Mouse (Mus musculus) liver, embryonic 14.5 days (tissue): ENCODE results near the gene Vti1b. TPM values are rescaled to one million over a fixed set of nuclear protein-coding genes. Genes with fewer than 3 reads are reported as not detected.
A peak's percentile ranks its signal among the peaks of the same experiment; 100 is the strongest.

Experiments
- ATAC-seq: fragments of 200-750 bp; cut with Nextera tagmentation; 2 replicates; pipeline ENCODE4 v1.8.0; 2017; ENCODE audit warnings: moderate number of reproducible peaks, mild to moderate bottlenecking, moderate library complexity; ENCODE audit not compliant: insufficient read depth
- DNase-seq, 3 experiments: peaks; one replicate each; pipeline ENCODE4 v3.0.0-alpha.2; 2012 to 2013; ENCODE audit warnings: low read depth in 3 of 3, low spot score in 3 of 3
- H3K27ac ChIP-seq: fragments of 300-500 bp; sonication (generic); 2 replicates; pipeline ENCODE4 v1.5.1; 2014; ENCODE audit warnings: moderate library complexity, mild to moderate bottlenecking, control low read depth, inconsistent platforms
- H3K27me3 ChIP-seq: fragments of 300-500 bp; sonication (generic); 2 replicates; pipeline ENCODE4 v1.6.1; 2014; ENCODE audit warnings: mild to moderate bottlenecking, low read length, moderate library complexity; ENCODE audit not compliant: control insufficient read depth, insufficient read depth
- H3K36me3 ChIP-seq: fragments of 300-500 bp; sonication (generic); replicated peaks from 2 replicates; pipeline ENCODE4 v1.6.1; 2014; ENCODE audit warnings: low read depth; ENCODE audit not compliant: control insufficient read depth, insufficient read depth
- H3K4me1 ChIP-seq, 2 experiments: fragments of 200-500 bp in 1 of 2; fragments of 300-500 bp in 1 of 2; sonication (generic) in 1 of 2; replicated peaks; 2 replicates each; pipeline ENCODE4 v1.6.1; 2012 to 2014; ENCODE audit warnings: antibody characterized with exemption in 1 of 2, inconsistent platforms in 1 of 2, low read length in 1 of 2; ENCODE audit not compliant: control insufficient read depth in 2 of 2, insufficient read depth in 2 of 2
- H3K4me2 ChIP-seq: fragments of 300-500 bp; sonication (generic); 2 replicates; pipeline ENCODE4 v1.6.1; 2014; ENCODE audit warnings: low read depth, mild to moderate bottlenecking, control low read depth, moderate library complexity
- H3K4me3 ChIP-seq, 2 experiments: fragments of 200-500 bp in 1 of 2; fragments of 300-500 bp in 1 of 2; sonication (generic) in 1 of 2; 2 replicates each; pipeline ENCODE4 v1.5.1; 2012 to 2014; ENCODE audit warnings: low read depth in 2 of 2, low read length in 2 of 2, mild to moderate bottlenecking in 2 of 2, control low read depth in 1 of 2, inconsistent platforms in 1 of 2, moderate library complexity in 1 of 2; ENCODE audit not compliant: insufficient read depth in 1 of 2
- H3K9ac ChIP-seq: fragments of 300-500 bp; sonication (generic); replicated peaks from 2 replicates; pipeline ENCODE4 v1.6.1; 2014; ENCODE audit warnings: mild to moderate bottlenecking, control low read depth, moderate library complexity
- H3K9me3 ChIP-seq: fragments of 300-500 bp; sonication (generic); 2 replicates; pipeline ENCODE4 v1.6.1; 2016; ENCODE audit warnings: low read length, mixed read lengths; ENCODE audit not compliant: control insufficient read depth
- CTCF ChIP-seq: IDR thresholded peaks from 2 replicates; pipeline ENCODE4 v1.5.1; 2016; ENCODE audit warnings: antibody characterized with exemption, low read depth, control low read depth
- EP300 ChIP-seq: IDR thresholded peaks from 2 replicates; pipeline ENCODE4 v1.6.1; 2016; ENCODE audit warnings: antibody characterized with exemption, low read depth
- WGBS: fragments of 180-500 bp; shearing (Covaris S2); extraction: QIAGEN DNeasy Blood & Tissue Kit; methylation state at CpG from one replicate; pipeline ENCODE4 v1.1.7; 2014; ENCODE audit not compliant: insufficient replicate concordance; 5-methylcytosine and 5-hydroxymethylcytosine counted together
- polyA plus RNA-seq, 2 experiments: library from polyadenylated mRNA; depleted of rRNA in 1 of 2; stranded (reverse) in 1 of 2; unstranded in 1 of 2; fragments of >200 nt; fragmentation: Nextera tagmentation in 1 of 2; extraction: Ambion mirVana in 1 of 2; gene quantifications; 2 replicates each; pipeline versions ENCODE4 v1.2.1 to v1.2.3; 2012 to 2014

The Vti1b gene
- polyA plus RNA-seq, 2 experiments, result 16.0 to 34.9 TPM

- Histone ChIP-seq H3K9me3 (no peaks in the 10 kb centered on the region), H3K4me3 (no peak overlapping the region), H3K9ac (no peak overlapping the region), H3K27me3 (no peaks in the 10 kb centered on the region), H3K27ac (no peak overlapping the region), H3K4me1 (peaks cover 9 to 14% of the 10 kb centered on the region in 2 experiments), H3K4me2 (no peak overlapping the region), H3K36me3 (peaks cover under 1% of the 10 kb centered on the region; the same call in 1 of the 2 replicates)
- ATAC-seq (no peak), DNase-seq (no peak)
- TF ChIP-seq EP300 (no peak), CTCF (no peak)
- WGBS, result 69% methylated on average over 3 of the region's 3 CpGs
Measured at GRCm38 (mm10) chr12:79170421-79170820, 2.0 kb downstream of the Vti1b start.

DNA sequence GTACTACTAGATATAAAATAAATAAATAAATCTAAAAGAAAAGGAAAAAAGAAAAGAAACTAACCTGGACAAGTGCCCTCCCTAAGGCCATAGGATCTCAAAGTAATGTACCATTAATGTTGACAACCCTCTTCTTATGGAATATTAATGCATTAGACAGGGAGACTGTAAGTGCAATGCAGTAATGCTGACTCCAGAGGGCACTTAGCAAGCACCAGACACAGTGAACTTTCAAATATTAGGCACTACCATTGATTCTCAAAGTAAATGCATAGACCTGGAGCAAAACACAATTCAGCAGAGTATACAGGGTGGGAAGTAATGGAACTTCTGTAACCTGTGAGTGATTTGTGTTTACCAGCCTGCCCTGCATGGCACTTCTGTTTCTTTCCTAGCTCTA lies 3.3 kb downstream of the Vti1b start:
- Histone ChIP-seq H3K36me3 (no peaks in the 10 kb centered on the region; the same call in 1 of the 2 replicates), H3K4me1 (peaks cover 9 to 14% of the 10 kb centered on the region in 2 experiments), H3K27me3 (no peaks in the 10 kb centered on the region), H3K9me3 (no peaks in the 10 kb centered on the region), H3K4me3 (no peak overlapping the region), H3K9ac (no peak overlapping the region), H3K4me2 (no peak overlapping the region), H3K27ac (no peak overlapping the region)
- TF ChIP-seq EP300 (no peak), CTCF (peak; percentile 25; the same call in 1 of the 2 replicates)
- DNase-seq (no peak), ATAC-seq (no peak)

DNA sequence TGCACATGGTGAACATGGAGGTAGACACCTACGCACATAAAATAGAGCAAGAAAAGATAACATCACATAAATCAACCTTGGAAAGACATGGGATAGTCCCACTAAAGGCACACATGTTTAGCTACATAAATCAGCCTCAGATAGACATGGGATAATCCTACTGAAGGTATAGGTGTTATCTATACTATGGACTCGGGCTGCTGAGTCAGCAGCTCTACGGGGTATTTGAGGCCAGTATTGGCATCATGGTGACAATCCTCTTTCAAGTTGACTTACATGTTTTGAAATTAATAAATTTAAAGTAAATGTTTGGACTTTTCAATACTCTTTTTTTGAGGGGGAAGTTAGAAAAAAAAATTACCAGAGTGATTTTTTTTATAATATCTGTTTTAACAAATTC lies 9.6 kb downstream of the Vti1b start:
- TF ChIP-seq CTCF (no peak), EP300 (no peak)
- H3K4me1 ChIP-seq, result no peaks in the 10 kb centered on the region
- no peak for DNase-seq
- WGBS, result 75% methylated on average over 3 of the region's 3 CpGs
- H3K4me3 ChIP-seq, result no peak overlapping the region
- no peak for ATAC-seq
- H3K27ac ChIP-seq, result no peak overlapping the region
- no peaks in the 10 kb centered on the region for H3K27me3 ChIP-seq
- H3K9me3 ChIP-seq, result no peaks in the 10 kb centered on the region
- no peak overlapping the region for H3K4me2 ChIP-seq
- H3K9ac ChIP-seq, result no peak overlapping the region
- peaks cover 27% of the 10 kb centered on the region for H3K36me3 ChIP-seq

GRCm38 (mm10) chr12:79149653-79150052 lies 22.8 kb downstream of the Vti1b start:
- H3K4me3 ChIP-seq, result no peak overlapping the region
- no peaks in the 10 kb centered on the region for H3K27me3 ChIP-seq
- TF ChIP-seq CTCF (no peak), EP300 (no peak)
- no peak overlapping the region for H3K27ac ChIP-seq
- 89% methylated on average over 6 of the region's 6 CpGs for WGBS
- no peak overlapping the region for H3K4me2 ChIP-seq
- H3K36me3 ChIP-seq, result no peaks in the 10 kb centered on the region
- H3K9me3 ChIP-seq, result no peaks in the 10 kb centered on the region
- ATAC-seq, result no peak
- H3K4me1 ChIP-seq, result no peaks in the 10 kb centered on the region
- DNase-seq, result no peak
- H3K9ac ChIP-seq, result no peak overlapping the region

DNA sequence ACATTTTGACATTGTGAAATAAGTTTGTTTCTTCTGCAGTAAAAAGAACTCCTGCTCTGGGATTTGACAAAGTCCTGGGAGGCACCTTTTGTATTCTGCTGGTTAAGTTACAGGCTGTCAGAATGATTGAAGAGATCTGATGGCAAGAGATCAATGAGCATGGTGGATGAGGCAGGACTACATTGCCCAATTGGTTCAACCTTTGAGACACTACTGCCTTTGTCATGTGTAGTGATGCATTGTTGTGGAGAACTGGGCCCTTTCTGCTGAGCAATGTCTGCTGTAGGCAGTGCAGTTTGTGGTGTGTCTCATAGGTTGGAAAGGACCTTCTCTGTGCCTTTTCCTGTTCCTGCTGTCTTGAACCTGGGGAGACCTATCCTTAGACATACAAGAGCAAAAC lies 31.1 kb downstream of the Vti1b start:
- Histone ChIP-seq H3K36me3 (no peaks in the 10 kb centered on the region), H3K27me3 (no peaks in the 10 kb centered on the region), H3K9ac (no peak overlapping the region), H3K27ac (no peak overlapping the region), H3K9me3 (no peaks in the 10 kb centered on the region), H3K4me2 (no peak overlapping the region), H3K4me1 (no peaks in the 10 kb centered on the region), H3K4me3 (no peak overlapping the region)
- no peak for ATAC-seq
- TF ChIP-seq EP300 (no peak), CTCF (no peak)
- DNase-seq, result no peak

DNA sequence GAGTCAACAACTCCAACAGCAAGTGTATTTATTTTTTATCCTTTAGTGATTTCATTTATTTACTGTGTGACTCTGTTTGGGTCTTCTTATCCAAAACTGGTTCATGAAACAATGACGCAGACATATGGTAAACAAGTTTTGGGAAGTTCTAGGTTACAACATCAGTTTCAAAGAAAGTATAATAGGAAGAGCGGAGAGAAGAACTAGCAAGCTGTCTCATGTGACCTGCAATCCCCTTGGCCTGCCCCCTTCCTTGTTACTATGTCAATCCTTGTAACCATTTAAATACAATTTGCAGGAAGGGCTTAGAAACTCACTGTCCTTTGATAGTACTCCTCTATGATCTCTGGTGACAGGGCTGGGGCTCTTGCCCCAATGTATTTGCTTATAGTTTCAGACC lies 31.7 kb downstream of the Vti1b start:
- 67% methylated on average over 2 of the region's 2 CpGs for WGBS
- Histone ChIP-seq H3K9ac (no peak overlapping the region), H3K36me3 (no peaks in the 10 kb centered on the region), H3K9me3 (no peaks in the 10 kb centered on the region), H3K4me1 (no peaks in the 10 kb centered on the region), H3K4me2 (no peak overlapping the region), H3K4me3 (no peak overlapping the region), H3K27me3 (no peaks in the 10 kb centered on the region), H3K27ac (no peak overlapping the region)
- ATAC-seq (no peak), DNase-seq (no peak)
- TF ChIP-seq EP300 (no peak), CTCF (no peak)
